Mouse (Mus musculus) testis, adult 2 months (tissue): Measurements from ENCODE around the gene Birc6. TPM values are rescaled to one million over a fixed set of nuclear protein-coding genes. Genes with fewer than 3 reads are reported as not detected.
"Not testable (repeated sequence)": the region's sequence is repeated elsewhere in the genome, so short reads cannot be mapped to it uniquely, and the experiment has no call there.

Source experiments
- H3K27ac ChIP-seq: fragments of 200-500 bp; 2 replicates; pipeline ENCODE4 v1.5.1; 2012; ENCODE audit warnings: low read depth, low read length; ENCODE audit not compliant: control insufficient read depth, insufficient read depth
- H3K27me3 ChIP-seq: fragments of 200-500 bp; 2 replicates; pipeline ENCODE4 v1.6.1; 2012; ENCODE audit warnings: mild to moderate bottlenecking, low read length, moderate library complexity; ENCODE audit not compliant: control insufficient read depth, insufficient read depth
- H3K36me3 ChIP-seq: fragments of 200-500 bp; 2 replicates; pipeline ENCODE4 v1.6.1; 2012; ENCODE audit warnings: mild to moderate bottlenecking, low read length; ENCODE audit not compliant: control insufficient read depth, insufficient read depth
- H3K4me1 ChIP-seq: fragments of 200-500 bp; 2 replicates; pipeline ENCODE4 v1.6.1; 2012; ENCODE audit warnings: low read length; ENCODE audit not compliant: control insufficient read depth, insufficient read depth
- H3K4me3 ChIP-seq: fragments of 200-500 bp; 2 replicates; pipeline ENCODE4 v1.5.1; 2012; ENCODE audit warnings: low read depth, mild to moderate bottlenecking, low read length, moderate library complexity, mixed read lengths; ENCODE audit not compliant: control insufficient read depth
- CTCF ChIP-seq: fragments of 200-500 bp; IDR thresholded peaks from 2 replicates; pipeline ENCODE4 v1.5.1; 2012; ENCODE audit warnings: low read depth, mild to moderate bottlenecking, inconsistent platforms, low read length, moderate library complexity; ENCODE audit not compliant: control insufficient read depth, insufficient read depth, insufficient replicate concordance
- POLR2A ChIP-seq: fragments of 200-500 bp; IDR thresholded peaks from 2 replicates; pipeline ENCODE4 v1.6.1; 2012; ENCODE audit warnings: low read depth, mild to moderate bottlenecking, inconsistent platforms, low read length, moderate library complexity; ENCODE audit not compliant: control insufficient read depth
- polyA plus RNA-seq: library from polyadenylated mRNA; depleted of rRNA; stranded (reverse); fragments of >200 nt; gene quantifications from 2 replicates; pipeline ENCODE4 v1.2.3, GENCODE M21; 2012

Birc6 gene
- polyA plus RNA-seq, 1 experiment = 26.3 TPM

DNA sequence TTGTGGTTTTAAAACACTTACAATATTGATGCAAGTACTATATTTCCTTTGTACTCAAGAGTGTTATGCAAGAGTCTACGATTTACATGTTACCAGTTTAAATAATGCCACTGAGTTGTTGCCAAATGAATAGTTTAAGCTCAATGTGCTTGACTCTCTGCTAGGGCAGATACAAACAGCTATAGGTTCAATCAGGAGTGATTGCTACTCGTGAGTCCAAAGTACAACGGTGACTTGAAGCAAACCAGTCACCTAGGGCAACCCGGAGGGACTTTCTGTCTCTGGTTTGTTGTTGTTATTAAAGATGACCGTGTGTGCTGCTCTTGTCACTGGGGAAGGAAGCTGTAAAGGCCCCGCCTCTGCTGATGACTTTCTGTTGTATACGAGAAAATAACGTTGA is 150.0 kb downstream of the Birc6 start:
- Histone ChIP-seq H3K27ac (no peak overlapping the region), H3K4me1 (no peaks in the 10 kb centered on the region), H3K36me3 (peaks cover 2% of the 10 kb centered on the region; the same call in 1 of the 2 replicates), H3K4me3 (no peak overlapping the region), H3K27me3 (no peaks in the 10 kb centered on the region)
- TF ChIP-seq POLR2A (no peak), CTCF (no peak)

DNA sequence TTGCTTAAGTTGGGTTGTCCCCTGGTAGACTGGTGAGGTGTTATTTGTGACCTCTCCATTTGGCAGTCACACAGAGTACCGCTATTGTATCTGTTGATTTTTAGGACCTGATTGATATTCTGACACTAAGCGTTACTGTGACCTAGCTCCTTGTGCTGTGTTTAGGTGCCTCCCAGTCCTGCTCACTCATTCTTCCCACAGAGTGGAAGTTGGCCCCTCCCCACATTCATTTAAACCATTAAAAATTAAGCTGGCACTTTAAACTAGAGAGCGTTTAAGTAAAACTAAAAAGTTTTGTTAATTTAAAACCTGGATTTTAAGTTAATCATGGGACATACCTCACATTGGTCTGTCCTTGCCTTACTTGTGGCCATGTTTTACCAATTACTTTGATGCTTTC is 156.8 kb downstream of the Birc6 start:
- Histone ChIP-seq H3K27me3 (no peaks in the 10 kb centered on the region), H3K36me3 (no peaks in the 10 kb centered on the region; the same call in 1 of the 2 replicates), H3K4me1 (no peaks in the 10 kb centered on the region), H3K27ac (no peak overlapping the region), H3K4me3 (no peak overlapping the region)
- TF ChIP-seq CTCF (no peak), POLR2A (no peak)

DNA sequence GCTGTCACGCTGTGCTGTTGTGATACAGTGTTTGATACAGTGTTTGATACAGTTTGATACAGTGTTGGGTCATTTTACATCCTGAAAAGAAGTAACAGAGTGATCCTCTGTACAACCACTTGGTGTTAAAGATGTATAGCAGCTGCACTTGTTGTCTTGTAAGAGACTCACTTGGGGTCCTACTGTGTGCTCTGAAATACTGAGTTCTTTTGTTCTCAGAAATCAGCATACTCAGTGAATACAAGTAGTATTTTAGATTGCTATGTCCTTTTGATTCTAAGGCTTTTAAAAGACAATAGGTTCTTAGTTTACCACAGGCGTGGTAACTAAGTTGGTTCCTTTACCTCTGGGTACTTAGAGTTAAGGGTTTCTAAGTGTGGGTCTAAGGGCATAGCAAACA is 160.5 kb downstream of the Birc6 start:
- no peak overlapping the region for H3K27ac ChIP-seq
- no peaks in the 10 kb centered on the region for H3K27me3 ChIP-seq
- TF ChIP-seq POLR2A = no peak
- H3K4me1 ChIP-seq = no peaks in the 10 kb centered on the region
- peaks cover 2% of the 10 kb centered on the region for H3K36me3 ChIP-seq
- H3K4me3 ChIP-seq = no peak overlapping the region

DNA sequence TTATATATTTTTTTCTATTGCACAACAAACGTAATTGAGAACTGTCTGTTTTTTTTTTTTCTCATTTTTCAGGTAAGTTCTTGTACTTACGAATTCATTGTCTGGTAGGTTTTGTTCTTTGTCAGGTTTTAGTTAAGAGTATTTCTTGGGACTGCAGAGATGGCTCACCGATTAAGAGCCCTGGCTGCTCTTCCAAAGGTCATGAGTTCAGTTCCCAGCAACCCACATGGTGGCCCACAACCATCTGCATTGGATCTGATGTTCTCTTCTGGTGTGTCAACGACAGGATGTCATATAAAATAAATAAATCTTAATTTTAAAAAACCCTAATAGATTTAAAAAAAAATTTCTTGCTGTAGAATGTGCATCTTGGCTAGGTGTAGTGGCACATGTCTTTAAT is 161.3 kb downstream of the Birc6 start:
- no peak overlapping the region for H3K4me3 ChIP-seq
- H3K36me3 ChIP-seq = peaks cover 2% of the 10 kb centered on the region
- no peaks in the 10 kb centered on the region for H3K27me3 ChIP-seq
- H3K4me1 ChIP-seq = no peaks in the 10 kb centered on the region
- no peak overlapping the region for H3K27ac ChIP-seq
- TF ChIP-seq POLR2A (no peak), CTCF (no peak)

DNA sequence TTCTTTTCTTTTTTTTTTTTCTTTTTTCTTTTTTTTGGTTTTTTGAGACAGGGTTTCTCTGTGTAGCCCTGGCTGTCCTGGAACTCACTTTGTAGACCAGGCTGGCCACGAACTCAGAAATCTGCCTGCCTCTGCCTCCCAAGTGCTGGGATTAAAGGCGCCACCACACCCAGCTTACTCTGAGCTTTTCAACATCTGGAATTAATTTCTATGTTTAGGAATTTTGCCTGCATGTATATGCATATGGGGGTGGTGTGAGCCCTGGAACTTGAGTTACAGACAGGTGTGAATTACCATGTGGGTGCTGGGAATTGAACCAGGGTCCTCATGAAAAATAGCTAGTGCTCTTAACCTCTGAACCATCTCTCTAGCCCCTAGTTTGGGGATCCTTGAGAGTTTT is 173.6 kb downstream of the Birc6 start:
- not testable (repeated sequence) for H3K36me3 ChIP-seq, H3K27ac ChIP-seq, H3K4me3 ChIP-seq, H3K27me3 ChIP-seq, H3K4me1 ChIP-seq

DNA sequence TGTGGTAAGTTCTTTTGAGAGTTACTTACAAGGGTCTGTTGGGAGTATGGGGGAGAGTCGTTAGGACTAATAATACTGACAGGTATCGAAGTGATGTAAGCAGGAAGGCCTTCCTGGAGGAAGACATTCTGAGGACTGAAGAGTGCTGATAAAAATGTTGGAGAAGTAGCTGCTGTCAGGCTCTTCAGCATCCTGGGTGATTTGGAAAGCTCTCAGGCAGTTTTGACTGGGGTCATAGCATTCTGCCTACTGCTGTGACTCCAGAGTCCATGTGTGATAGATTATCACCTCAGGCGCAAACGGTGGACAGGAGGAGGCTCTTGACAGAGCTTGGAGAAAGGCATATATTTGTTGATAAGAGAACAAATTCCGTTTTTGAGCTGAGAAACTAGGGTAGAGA is 177.4 kb downstream of the Birc6 start:
- H3K4me1 ChIP-seq = no peaks in the 10 kb centered on the region
- no peak overlapping the region for H3K4me3 ChIP-seq
- TF ChIP-seq POLR2A = no peak
- H3K27me3 ChIP-seq = no peaks in the 10 kb centered on the region
- H3K27ac ChIP-seq = no peak overlapping the region
- peaks cover 2% of the 10 kb centered on the region; the same call in 1 of the 2 replicates for H3K36me3 ChIP-seq

DNA sequence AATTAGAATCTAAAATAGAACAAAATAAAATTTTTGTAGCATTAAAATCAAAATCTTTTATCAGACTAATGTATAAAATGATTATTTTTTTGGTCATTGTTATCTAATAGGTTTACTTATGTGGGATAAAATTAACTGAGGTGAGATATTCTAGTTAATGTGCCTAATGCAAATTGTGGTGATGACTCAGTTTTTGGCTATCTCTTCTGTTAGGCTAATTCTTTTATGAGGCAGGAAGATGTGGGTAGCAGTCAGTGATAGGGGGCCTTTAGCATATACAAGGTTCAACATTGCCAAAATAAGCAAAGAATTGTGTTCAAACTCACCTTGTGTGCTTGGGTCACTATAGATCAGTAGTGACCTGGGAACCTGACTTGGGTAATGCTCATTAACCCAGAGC is 178.5 kb downstream of the Birc6 start:
- H3K4me3 ChIP-seq = no peak overlapping the region
- peaks cover 2% of the 10 kb centered on the region; the same call in 1 of the 2 replicates for H3K36me3 ChIP-seq
- H3K27me3 ChIP-seq = no peaks in the 10 kb centered on the region
- H3K27ac ChIP-seq = no peak overlapping the region
- TF ChIP-seq POLR2A (no peak), CTCF (no peak)
- no peaks in the 10 kb centered on the region for H3K4me1 ChIP-seq

DNA sequence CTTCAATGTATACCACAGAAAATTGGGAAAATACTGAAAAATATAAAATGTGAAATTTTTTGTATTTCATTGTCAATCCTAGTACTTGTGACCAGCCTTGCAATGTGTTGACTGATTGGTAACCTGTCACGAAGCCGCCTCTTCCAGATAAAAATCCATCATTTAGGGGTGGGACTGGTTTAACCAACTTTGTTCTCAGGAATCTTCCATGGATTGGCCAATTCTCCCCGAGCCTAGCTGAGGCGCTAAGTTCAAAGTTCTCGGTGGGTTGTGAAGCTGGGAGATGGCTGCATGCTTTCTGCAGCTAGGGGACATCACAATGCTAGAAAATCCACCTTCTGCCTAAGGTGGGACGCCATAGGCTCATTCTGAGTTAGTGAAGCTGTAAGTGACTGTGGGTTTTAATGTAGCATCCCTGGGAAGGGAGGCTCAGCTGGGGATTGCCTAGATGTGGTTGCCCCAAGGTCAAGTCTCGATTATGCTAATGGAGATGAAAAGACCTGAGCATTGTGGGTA is 179.6 kb downstream of the Birc6 start:
- Histone ChIP-seq H3K36me3 (no peaks in the 10 kb centered on the region), H3K4me1 (no peaks in the 10 kb centered on the region), H3K27me3 (no peaks in the 10 kb centered on the region), H3K27ac (no peak overlapping the region), H3K4me3 (no peak overlapping the region)
- no peak for TF ChIP-seq CTCF
